32 mouse cellular contexts compared by ENCODE assay signal in genomic region chr5:146931422-146931821, GRCm38 (mm10).
"Had no signal": no experiment of that assay in that cellular context is flagged by ENCODE, and none has a peak within 500 bp of the region (broad histone marks: within the 10 kb centered on the region; RNA-seq: fewer than 3 reads in every experiment).

No protein-coding gene starts in this region.

- H3K27ac ChIP-seq: limb, embryonic 10.5 days; limb, embryonic 12.5 days; limb, embryonic 13.5 days; limb, embryonic 15.5 days; liver, embryonic 12.5 days; liver, embryonic 13.5 days; liver, embryonic 14.5 days; liver, embryonic 15.5 days; lung, embryonic 15.5 days; macrophage; midbrain, embryonic 10.5 days; midbrain, embryonic 12.5 days; midbrain, embryonic 13.5 days; midbrain, embryonic 15.5 days; neural tube, embryonic 12.5 days had no signal

- DNase-seq: left cerebral cortex, postnatal 4 days; liver; liver, embryonic 13.5 days; liver, postnatal 0 days; lung, adult 18-20 months; lung, adult 2 months; lung, embryonic 14.5 days; lung, postnatal 10 days; lung, postnatal 14 days; lung, postnatal 36 days; lung, postnatal 4 days; midbrain, embryonic 14.5 days had no signal

- H3K4me1 ChIP-seq: limb, embryonic 12.5 days; limb, embryonic 13.5 days; limb, embryonic 15.5 days; liver, embryonic 12.5 days; liver, embryonic 13.5 days; liver, embryonic 15.5 days; lung, embryonic 15.5 days; megakaryocyte, embryonic 14.5 days; midbrain, embryonic 10.5 days; midbrain, embryonic 12.5 days; midbrain, embryonic 13.5 days; midbrain, embryonic 15.5 days; neural tube, embryonic 12.5 days had no signal

- H3K9ac ChIP-seq: limb, embryonic 12.5 days; limb, embryonic 13.5 days; limb, embryonic 15.5 days; liver, embryonic 12.5 days; liver, embryonic 13.5 days; liver, embryonic 14.5 days; liver, embryonic 15.5 days; liver, postnatal 0 days; lung, embryonic 14.5 days; lung, embryonic 15.5 days; midbrain, embryonic 12.5 days; midbrain, embryonic 13.5 days; midbrain, embryonic 15.5 days; neural tube, embryonic 12.5 days had no signal

- H3K4me3 ChIP-seq: limb, embryonic 10.5 days; limb, embryonic 12.5 days; limb, embryonic 13.5 days; limb, embryonic 15.5 days; liver, embryonic 12.5 days; liver, embryonic 13.5 days; liver, embryonic 15.5 days; lung, embryonic 15.5 days; megakaryocyte, embryonic 14.5 days; midbrain, embryonic 10.5 days; midbrain, embryonic 12.5 days; midbrain, embryonic 13.5 days; midbrain, embryonic 15.5 days; myocyte; neural tube, embryonic 12.5 days had no signal

- H3K9me3 ChIP-seq: limb, embryonic 10.5 days; limb, embryonic 12.5 days; limb, embryonic 13.5 days; limb, embryonic 15.5 days; liver, embryonic 12.5 days; liver, embryonic 13.5 days; liver, embryonic 15.5 days; lung, embryonic 15.5 days; megakaryocyte, embryonic 14.5 days; midbrain, embryonic 10.5 days; midbrain, embryonic 12.5 days; midbrain, embryonic 13.5 days; midbrain, embryonic 15.5 days; neural tube, embryonic 12.5 days had no signal

- H3K36me3 ChIP-seq: limb, embryonic 10.5 days; limb, embryonic 12.5 days; limb, embryonic 13.5 days; limb, embryonic 15.5 days; liver, embryonic 12.5 days; liver, embryonic 13.5 days; liver, embryonic 15.5 days; lung, embryonic 15.5 days; midbrain, embryonic 10.5 days; midbrain, embryonic 12.5 days; midbrain, embryonic 13.5 days; midbrain, embryonic 15.5 days; neural tube, embryonic 12.5 days had no signal

- H3K27me3 ChIP-seq: liver, embryonic 12.5 days; liver, embryonic 13.5 days; liver, embryonic 15.5 days; lung, embryonic 15.5 days; midbrain, embryonic 12.5 days; midbrain, embryonic 15.5 days; neural tube, embryonic 12.5 days had no signal

- H3K4me2 ChIP-seq: limb, embryonic 12.5 days; limb, embryonic 13.5 days; limb, embryonic 15.5 days; liver, embryonic 11.5 days; liver, embryonic 12.5 days; liver, embryonic 13.5 days; liver, embryonic 15.5 days; lung, embryonic 14.5 days; lung, embryonic 15.5 days; midbrain, embryonic 11.5 days; midbrain, embryonic 12.5 days; midbrain, embryonic 13.5 days; midbrain, embryonic 15.5 days; neural tube, embryonic 12.5 days had no signal

- ATAC-seq: liver, embryonic 12.5 days; liver, postnatal 0 days; lung, postnatal 0 days; midbrain, embryonic 13.5 days; midbrain, embryonic 15.5 days; midbrain, embryonic 16.5 days had no signal
